Mouse (Mus musculus) heart, postnatal 10 days (tissue): ENCODE results near the gene Adam1b. TPM values are rescaled to one million over a fixed set of nuclear protein-coding genes. Genes with fewer than 3 reads are reported as not detected.
A peak's percentile ranks its signal among the peaks of the same experiment; 100 is the strongest.
"Not testable (repeated sequence)": the region's sequence is repeated elsewhere in the genome, so short reads cannot be mapped to it uniquely, and the experiment has no call there.

Source experiments
- DNase-seq, 2 experiments: peaks; one replicate each; pipeline ENCODE4 v3.0.0; 2021
- intact Hi-C: fragments of 180-260 bp; cut with DNase I; formaldehyde crosslinking; loops from one replicate; pipeline ENCODE4 v1.15.1; 2025
- total RNA-seq, 2 experiments: library from RNA; stranded (reverse); gene quantifications; 2 replicates each; pipeline ENCODE4 v1.2.3; 2021

The Adam1b gene
- total RNA-seq, result not detected

GRCm38 (mm10) chr5:121503231-121503630 is at the start of gene Adam1b:
Gene Adam1b (minus strand): TSS chr5:121503435.
- intact Hi-C loops, result no loop called here
- no peak for DNase-seq

GRCm38 (mm10) chr5:121549196-121549595 is 46.0 kb upstream of the Adam1b start:
- no peak for DNase-seq
- intact Hi-C loops, result no loop called here

GRCm38 (mm10) chr5:121547084-121547483 is 43.8 kb upstream of the Adam1b start:
- no peak for DNase-seq
- intact Hi-C loops, result no loop called here

GRCm38 (mm10) chr5:121546530-121546895 is 43.3 kb upstream of the Adam1b start:
- intact Hi-C loops, result loop anchor here (1.0 kb wide), 1 partner anchor 56 kb away; no protein-coding TSS in a partner anchor

GRCm38 (mm10) chr5:121545793-121546529 is 42.7 kb upstream of the Adam1b start, which contains the start of gene Mapkapk5:
Gene Mapkapk5 (minus strand): TSS chr5:121545905.
- DNase-seq, result peak; percentile 98
- intact Hi-C loops, result loop anchor here (1.0 kb wide), 1 partner anchor 56 kb away; no protein-coding TSS in a partner anchor

More at GRCm38 (mm10) chr5:121546530-121546895, 43.3 kb upstream of the Adam1b start:
- DNase-seq, result peak; percentile 62 to 70

- no peak for DNase-seq
- intact Hi-C loops, result no loop called here
Observed at GRCm38 (mm10) chr5:121544910-121545792, 41.9 kb upstream of the Adam1b start, which contains the start of the genes Adam1a and Gm42878. Gene Adam1a (minus strand): TSS chr5:121545482. Gene Gm42878 (minus strand): TSS chr5:121545482.

DNA sequence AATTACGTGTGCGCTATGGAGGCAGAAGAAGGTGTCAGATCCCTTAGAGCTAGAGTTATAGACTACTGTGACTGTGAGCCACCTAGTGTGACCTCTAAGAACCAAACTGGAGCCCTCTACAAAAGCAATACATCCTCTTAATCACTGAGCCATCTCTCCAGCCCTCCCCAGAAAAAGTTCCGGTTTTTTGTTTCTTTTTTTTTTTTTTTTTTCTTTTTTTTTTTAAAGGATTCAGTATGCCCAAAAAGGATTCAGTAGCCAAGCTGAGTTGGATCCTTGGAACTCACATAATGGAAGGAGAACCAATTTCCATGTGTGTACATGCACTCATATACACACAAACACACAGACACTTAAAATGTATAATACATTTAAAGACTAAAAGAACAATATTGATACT is 40.1 kb upstream of the Adam1b start:
- intact Hi-C loops, result no loop called here
- no peak for DNase-seq

DNA sequence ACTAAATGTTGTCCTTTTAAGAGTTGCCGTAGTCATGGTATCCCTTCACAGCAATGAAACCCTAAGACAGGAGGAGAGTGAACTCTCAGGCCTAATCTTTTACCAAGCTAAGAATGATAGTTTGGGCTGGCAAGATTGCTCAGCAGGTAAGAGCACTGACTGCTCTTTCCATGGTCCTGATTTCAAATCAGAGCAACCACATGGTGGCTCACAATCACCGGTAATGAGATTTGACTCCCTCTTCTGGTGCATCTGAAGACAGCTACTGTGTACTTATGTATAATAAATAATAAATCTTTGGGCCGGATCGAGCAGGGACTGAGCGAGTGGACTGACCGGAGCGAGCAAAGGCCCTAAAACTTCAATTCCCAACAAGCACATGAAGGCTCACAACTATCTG is 38.0 kb upstream of the Adam1b start:
- intact Hi-C loops, result no loop called here

DNA sequence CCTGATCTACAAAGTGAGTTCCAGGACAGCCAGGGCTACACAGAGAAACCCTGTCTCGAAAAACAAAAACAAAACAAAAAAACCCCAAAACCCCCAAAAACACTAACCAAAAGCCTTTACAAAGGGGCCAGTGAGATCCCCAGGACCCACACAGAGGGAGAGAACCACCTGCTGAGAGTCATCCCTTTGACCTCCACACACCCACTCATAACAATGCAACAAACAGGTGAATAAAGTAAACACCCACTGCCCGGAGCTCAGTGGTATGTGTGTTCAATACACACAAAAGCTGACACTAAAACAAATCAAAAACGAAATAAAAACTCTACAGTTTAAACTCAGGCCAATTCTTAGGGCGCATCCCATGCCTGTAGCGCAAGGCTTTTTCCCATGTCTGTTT is 36.8 kb upstream of the Adam1b start:
- DNase-seq, result no peak
- intact Hi-C loops, result no loop called here

More for the DNA sequence above, 38.0 kb upstream of the Adam1b start:
- no peak for DNase-seq

- no peak for DNase-seq
- intact Hi-C loops, result no loop called here
Observed at GRCm38 (mm10) chr5:121537588-121537987, 34.4 kb upstream of the Adam1b start.

DNA sequence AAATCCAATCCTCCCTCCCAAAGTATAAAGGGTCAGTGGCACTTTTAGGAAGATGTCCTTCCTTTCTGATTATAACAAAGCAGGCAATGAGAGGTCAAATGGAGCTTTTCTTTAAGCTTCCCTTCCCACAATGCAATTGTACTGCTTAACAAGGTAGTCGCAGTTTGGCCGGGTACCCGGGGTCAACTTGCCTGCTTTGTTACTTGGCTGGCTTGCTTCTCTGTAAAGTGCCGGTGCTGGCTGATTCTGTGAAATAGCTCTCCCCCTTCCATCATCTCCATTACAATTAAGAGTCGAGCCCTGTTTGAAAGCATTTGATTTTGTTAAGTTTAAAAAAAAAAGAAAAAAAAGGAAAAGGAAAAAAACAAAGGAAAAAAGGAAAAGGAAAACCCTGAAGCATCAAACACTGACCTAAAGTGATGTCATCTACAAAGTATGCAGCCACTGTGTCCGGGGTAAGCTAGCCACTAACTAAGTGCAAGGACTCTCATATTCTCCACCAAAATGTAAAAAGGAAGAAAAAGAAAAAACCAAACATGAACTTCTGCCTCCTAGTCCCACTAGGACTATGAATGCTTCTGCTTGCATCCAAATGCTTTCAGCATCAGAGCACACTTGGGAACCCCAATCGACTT is 33.8 kb upstream of the Adam1b start:
- DNase-seq, result no peak
- intact Hi-C loops, result no loop called here

GRCm38 (mm10) chr5:121535116-121535515 is 31.9 kb upstream of the Adam1b start:
- intact Hi-C loops, result no loop called here

GRCm38 (mm10) chr5:121534521-121534920 is 31.3 kb upstream of the Adam1b start:
- DNase-seq, result no peak

More at GRCm38 (mm10) chr5:121535116-121535515, 31.9 kb upstream of the Adam1b start:
- DNase-seq, result no peak

DNA sequence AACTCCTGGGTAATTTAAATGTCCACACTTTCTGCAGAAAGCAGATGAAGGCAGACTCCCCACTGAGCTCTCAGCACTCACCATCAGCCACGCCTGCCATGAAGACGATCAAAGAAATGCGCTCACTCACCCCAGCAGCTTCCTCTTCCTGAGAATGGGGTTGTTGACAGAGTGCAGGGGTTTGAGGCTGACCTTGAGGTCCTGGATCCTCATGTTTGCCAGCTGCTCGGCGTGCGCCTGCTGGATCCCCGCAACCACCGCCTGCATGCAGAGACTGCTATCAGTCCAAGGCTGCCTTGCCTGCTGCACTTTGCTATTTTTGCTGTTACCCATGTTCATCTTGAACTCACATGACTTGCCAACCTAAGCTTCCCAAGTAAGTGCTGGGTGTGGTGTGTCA is 23.7 kb upstream of the Adam1b start:
- peak; percentile 27 to 41 for DNase-seq
- intact Hi-C loops, result no loop called here

More at GRCm38 (mm10) chr5:121534521-121534920, 31.3 kb upstream of the Adam1b start:
- intact Hi-C loops, result no loop called here

DNA sequence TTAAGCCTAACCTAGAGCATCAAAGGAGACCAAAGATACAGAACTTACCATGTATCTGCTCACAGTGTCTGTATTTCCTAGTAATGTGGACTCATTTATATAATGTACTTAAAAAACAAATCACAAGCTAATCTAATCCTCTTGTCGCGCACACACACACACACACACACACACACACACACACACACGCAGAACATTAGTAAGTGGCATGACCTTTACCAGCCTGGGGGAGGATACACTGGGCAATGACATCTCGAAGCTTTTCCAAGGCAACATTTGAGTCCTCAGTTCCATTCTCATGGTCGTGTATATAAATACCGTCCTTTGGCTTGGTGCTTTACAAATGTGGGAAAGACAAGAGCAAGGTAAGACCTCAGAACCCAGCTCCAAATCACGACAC is 23.3 kb upstream of the Adam1b start:
- intact Hi-C loops, result no loop called here
- no peak for DNase-seq

GRCm38 (mm10) chr5:121525774-121526450 is 22.7 kb upstream of the Adam1b start:
- DNase-seq, result peak; percentile 51 to 62
- intact Hi-C loops, result no loop called here

DNA sequence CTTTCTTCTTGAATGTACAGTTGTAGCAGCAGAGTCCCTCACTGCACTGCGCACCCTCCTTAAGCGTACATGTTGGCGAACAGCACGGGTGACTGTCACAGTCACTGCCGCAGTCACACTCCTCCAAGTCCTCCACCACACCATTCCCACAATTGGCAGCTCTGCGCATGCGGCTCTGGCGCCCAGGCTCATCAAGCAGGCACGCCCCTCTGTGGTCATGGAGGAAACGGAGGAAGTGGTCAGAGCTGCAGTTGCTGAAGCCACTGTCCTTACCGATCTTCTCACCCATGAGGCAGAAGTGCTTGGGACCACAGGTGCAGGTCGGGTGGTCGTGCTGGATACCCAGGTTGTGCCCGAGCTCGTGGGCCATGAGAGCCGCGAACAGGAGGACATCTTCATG is 16.5 kb upstream of the Adam1b start:
- intact Hi-C loops, DNase-seq: not testable (repeated sequence)

- intact Hi-C loops, result no loop called here
- DNase-seq, result no peak
Observed at GRCm38 (mm10) chr5:121518983-121519382, 15.7 kb upstream of the Adam1b start.

DNA sequence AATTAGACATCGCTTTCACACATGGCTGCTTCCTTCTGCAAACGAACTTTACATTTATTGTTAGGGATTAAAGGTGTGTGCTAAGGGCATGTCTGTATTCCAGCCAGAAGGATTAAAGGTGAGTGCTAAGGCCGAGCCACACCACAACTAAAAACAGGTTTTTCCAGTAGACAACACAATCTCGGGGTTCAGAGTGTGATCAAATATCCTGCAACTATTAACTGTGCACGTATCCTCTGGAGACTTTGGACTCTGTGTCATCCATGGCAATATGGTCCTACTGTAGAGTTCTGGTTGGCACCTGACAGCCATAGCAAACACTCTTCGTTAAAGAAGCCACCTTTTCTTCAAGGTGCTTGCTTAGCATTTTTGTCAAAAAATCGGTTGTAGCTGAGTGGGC is 6.8 kb upstream of the Adam1b start:
- intact Hi-C loops, result no loop called here
- DNase-seq, result no peak

DNA sequence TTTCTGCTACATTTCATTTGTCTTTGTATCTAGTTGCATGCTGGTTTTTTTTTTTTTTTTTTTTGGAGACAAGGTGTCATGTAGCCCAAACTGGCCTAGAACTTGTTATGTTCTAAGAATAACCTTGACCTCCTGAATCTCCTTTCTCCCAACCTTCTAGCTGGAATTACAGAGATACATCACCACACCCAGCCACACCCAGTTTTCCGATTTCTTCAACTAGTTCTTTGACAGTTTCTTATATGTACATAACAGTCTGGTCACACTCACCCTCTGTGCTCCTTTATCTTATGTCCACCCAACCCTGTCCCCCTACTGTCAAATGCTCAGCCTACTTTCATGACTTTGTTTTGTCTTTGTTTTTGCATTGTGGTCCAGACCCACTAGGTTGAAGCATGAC is 3.6 kb upstream of the Adam1b start:
- intact Hi-C loops, result no loop called here
- no peak for DNase-seq
